Mouse (Mus musculus) frontal cortex, adult (tissue): ENCODE data around the gene Bend3.
A peak's percentile ranks its signal among the peaks of the same experiment; 100 is the strongest.

Experiments used
- ATAC-seq: cut with Nextera tagmentation; 2 replicates; pipeline ENCODE4 v1.9.2; 2017; ENCODE audit warnings: mild to moderate bottlenecking, moderate library complexity, mixed read lengths; ENCODE audit not compliant: low TSS enrichment

The Bend3 gene

GRCm38 (mm10) chr10:43478751-43479435 lies at the start of gene Bend3:
Bend3 (plus strand) TSS chr10:43478831.
- peak; percentile 32 for ATAC-seq

GRCm38 (mm10) chr10:43430606-43431005 lies 48.0 kb upstream of the Bend3 start:
- no peak for ATAC-seq

GRCm38 (mm10) chr10:43434326-43434725 lies 44.3 kb upstream of the Bend3 start:
- ATAC-seq = no peak

GRCm38 (mm10) chr10:43435757-43436156 lies 42.9 kb upstream of the Bend3 start:
- ATAC-seq = no peak

GRCm38 (mm10) chr10:43439492-43439941 lies 39.1 kb upstream of the Bend3 start:
- no peak for ATAC-seq

GRCm38 (mm10) chr10:43440050-43440449 lies 38.6 kb upstream of the Bend3 start:
- no peak for ATAC-seq

GRCm38 (mm10) chr10:43440981-43441740 lies 37.5 kb upstream of the Bend3 start:
- peak; percentile 38; the same call in 1 of the 2 replicates for ATAC-seq

GRCm38 (mm10) chr10:43448656-43449055 lies 30.0 kb upstream of the Bend3 start:
- no peak for ATAC-seq

- ATAC-seq = peak; percentile 100
These were observed 26.6 kb upstream of the Bend3 start for GRCm38 (mm10) chr10:43451848-43452662.

- peak; percentile 64; the same call in 1 of the 2 replicates for ATAC-seq
These were observed 26.0 kb upstream of the Bend3 start for GRCm38 (mm10) chr10:43452663-43452996.

- no peak for ATAC-seq
These were observed 24.4 kb upstream of the Bend3 start for GRCm38 (mm10) chr10:43454219-43454618.

GRCm38 (mm10) chr10:43454671-43455070 lies 24.0 kb upstream of the Bend3 start:
- no peak for ATAC-seq

- no peak for ATAC-seq
These were observed 15.8 kb upstream of the Bend3 start for GRCm38 (mm10) chr10:43462821-43463220.

- no peak for ATAC-seq
These were observed 15.4 kb upstream of the Bend3 start for GRCm38 (mm10) chr10:43463227-43463626.

GRCm38 (mm10) chr10:43466223-43466622 lies 12.4 kb upstream of the Bend3 start:
- no peak for ATAC-seq

- ATAC-seq = no peak
These were observed 11.0 kb upstream of the Bend3 start for GRCm38 (mm10) chr10:43467659-43468058.

GRCm38 (mm10) chr10:43468293-43468692 lies 10.3 kb upstream of the Bend3 start:
- ATAC-seq = no peak

GRCm38 (mm10) chr10:43475376-43475775 lies 3.3 kb upstream of the Bend3 start:
- ATAC-seq = no peak

GRCm38 (mm10) chr10:43477459-43477858 lies 1.2 kb upstream of the Bend3 start:
- no peak for ATAC-seq

GRCm38 (mm10) chr10:43477865-43478681 lies 558 bp upstream of the Bend3 start:
- peak; percentile 36; the same call in 1 of the 2 replicates for ATAC-seq

GRCm38 (mm10) chr10:43479436-43480157 lies 966 bp downstream of the Bend3 start:
- peak; percentile 78 for ATAC-seq
